Mouse (Mus musculus) lung, postnatal 4 days (tissue): ENCODE measurements around the gene Clec2l.

Experiments used
- DNase-seq, 2 experiments: peaks; one replicate each; pipeline ENCODE4 v3.0.0; 2021

The Clec2l gene

GRCm38 (mm10) chr6:38721361-38721760 lies 58.5 kb downstream of the Clec2l start:
- DNase-seq = no peak

GRCm38 (mm10) chr6:38725515-38725914 lies 62.6 kb downstream of the Clec2l start:
- no peak for DNase-seq
